Mouse (Mus musculus): Measurements from ENCODE around the gene Sos2.
A peak's percentile ranks its signal among the peaks of the same experiment; 100 is the strongest.
"Not testable (repeated sequence)": the region's sequence is repeated elsewhere in the genome, so short reads cannot be mapped to it uniquely, and the experiment has no call there.

The Sos2 gene

DNA sequence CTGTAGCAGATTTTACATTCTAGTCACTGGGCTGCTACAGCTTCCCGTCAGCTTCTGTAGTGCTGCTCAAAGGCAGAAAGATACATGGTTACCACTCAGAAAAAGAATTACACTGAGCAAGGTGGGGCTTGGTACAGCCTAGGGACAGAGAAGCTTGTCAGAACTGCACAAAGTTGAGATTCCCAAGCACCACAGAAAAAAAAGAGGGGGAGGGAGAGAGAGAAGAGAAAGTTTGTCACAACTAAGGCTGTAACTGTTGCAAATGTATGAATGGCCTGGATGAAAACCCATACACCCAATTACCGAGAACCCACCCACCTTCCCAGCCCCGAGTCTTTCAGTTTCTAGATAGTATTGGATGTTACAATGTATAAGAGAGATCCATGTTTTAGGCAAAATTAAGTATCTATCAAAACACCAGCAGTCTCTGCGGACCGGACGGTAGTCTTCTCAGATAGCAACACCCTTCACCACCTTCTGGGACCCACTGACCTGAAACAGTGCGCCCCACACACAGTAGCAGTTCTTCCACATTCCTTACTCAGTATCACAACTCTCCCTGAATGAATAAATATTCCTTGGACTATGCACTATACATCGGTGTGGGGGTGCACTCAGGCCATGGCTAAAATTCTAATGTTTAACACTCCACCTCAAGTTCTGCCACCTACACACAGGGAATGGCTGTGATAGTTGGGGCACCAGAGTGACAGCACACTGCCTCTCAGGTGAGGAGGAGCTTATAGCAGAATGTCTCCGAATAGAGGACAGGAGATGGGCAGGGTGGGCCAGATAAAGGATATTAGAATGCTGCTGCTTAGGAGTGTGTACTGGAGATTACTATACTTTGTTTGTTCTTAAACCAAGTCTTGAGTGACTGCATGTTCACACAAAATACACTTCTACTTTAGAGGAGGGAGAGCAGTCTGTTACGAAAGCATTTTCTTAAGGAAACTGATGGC, 6.8 kb downstream of the Sos2 start:
- no peak for DNase-seq (ENCODE audit: low spot score in 2 of 2)

GRCm38 (mm10) chr12:69674176-69674575, 7.5 kb downstream of the Sos2 start:
- DNase-seq (ENCODE audit: low spot score in 2 of 2), result no peak

- no peak for DNase-seq (ENCODE audit: low spot score in 2 of 2)
These were observed 14.9 kb downstream of the Sos2 start for GRCm38 (mm10) chr12:69666721-69667120.

DNA sequence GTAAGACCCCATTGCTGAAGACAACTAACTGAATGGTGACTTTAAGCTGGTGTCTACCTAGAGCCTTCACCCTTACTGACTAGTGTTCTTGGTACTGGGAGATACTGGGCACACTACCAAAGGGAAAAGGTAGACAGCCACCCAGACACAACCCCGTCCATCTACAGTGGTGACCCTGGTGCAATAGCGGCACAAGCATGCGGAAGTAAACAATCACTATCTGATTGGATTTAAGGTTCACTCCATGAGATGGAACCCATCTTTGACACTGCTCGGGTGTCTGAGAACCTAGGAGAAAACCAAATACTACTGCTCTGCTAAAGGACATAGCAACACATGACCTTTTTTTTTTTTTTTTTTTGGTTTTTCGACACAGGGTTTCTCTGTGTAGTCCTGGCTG, 20.0 kb downstream of the Sos2 start:
- no peak for DNase-seq (ENCODE audit: low spot score in 2 of 2)

DNA sequence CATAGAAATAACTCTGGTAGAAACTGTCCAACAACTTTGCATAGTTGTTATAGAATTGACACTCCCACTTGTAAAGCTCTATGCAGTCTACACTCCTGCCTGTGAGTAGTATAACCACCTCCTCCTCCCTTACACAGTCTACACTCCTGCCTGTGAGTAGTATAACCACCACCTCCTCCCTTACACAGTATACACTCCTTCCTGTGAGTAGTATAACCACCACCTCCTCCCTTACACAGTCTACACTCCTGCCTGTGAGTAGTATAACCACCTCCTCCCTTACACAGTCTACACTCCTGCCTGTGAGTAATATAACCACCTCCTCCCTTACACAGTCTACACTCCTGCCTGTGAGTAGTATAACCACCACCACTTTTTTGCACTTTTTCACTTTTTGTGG, 27.7 kb downstream of the Sos2 start:
- DNase-seq (ENCODE audit: low spot score in 2 of 2), result not testable (repeated sequence)

GRCm38 (mm10) chr12:69649511-69649910, 32.1 kb downstream of the Sos2 start:
- no peak for DNase-seq (ENCODE audit: low spot score in 2 of 2)

- DNase-seq (ENCODE audit: low spot score in 2 of 2), result no peak
These were observed 35.6 kb downstream of the Sos2 start for GRCm38 (mm10) chr12:69645821-69646616.

GRCm38 (mm10) chr12:69644877-69645276, 36.8 kb downstream of the Sos2 start:
- peak; percentile 13 to 65 for DNase-seq (ENCODE audit: low spot score in 2 of 2)

GRCm38 (mm10) chr12:69642877-69643276, 38.8 kb downstream of the Sos2 start:
- DNase-seq (ENCODE audit: low spot score in 2 of 2), result no peak

DNA sequence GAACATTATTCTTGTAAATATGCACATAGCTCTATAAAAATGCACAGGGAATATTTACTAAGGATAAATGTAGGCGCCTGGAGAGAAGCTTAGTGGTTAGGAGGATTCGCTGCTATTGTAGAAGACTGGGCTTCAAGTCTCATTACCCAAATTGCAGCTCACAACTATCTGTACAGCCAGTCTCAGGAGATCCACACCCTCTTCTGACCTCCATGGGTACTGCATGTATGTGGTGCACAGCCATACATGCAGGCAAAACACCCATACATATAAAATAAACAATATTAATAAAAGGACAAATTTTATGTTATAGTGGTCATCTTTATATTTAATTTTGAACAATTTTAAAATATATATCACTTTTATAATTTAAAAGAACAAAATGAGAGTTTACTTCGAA, 46.9 kb downstream of the Sos2 start:
- no peak for DNase-seq (ENCODE audit: low spot score in 2 of 2)

DNA sequence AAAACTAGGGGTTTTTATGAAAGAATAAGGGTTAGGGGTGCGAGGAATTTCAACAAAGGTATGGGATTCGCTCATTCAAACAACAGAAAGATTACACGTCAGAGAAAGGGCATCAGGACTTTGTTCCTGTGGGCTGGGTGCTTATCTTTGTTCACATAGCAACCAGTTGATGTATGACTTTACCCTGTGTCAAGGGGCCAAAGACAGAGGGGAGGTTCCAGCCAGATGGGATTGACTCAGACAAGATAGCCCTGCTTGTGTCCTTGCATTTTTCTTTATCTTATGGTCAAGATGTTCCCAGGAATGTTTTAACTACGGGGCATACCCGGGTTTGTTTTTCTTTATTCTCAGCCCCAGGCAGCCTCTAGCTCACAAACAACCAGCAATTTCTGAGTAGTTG, 63.1 kb downstream of the Sos2 start:
- not testable (repeated sequence) for DNase-seq (ENCODE audit: low spot score in 2 of 2)

- DNase-seq (ENCODE audit: low spot score in 2 of 2), result no peak
These were observed 77.3 kb downstream of the Sos2 start for GRCm38 (mm10) chr12:69604367-69604766.

- DNase-seq (ENCODE audit: low spot score in 2 of 2), result no peak
These were observed 84.2 kb downstream of the Sos2 start for GRCm38 (mm10) chr12:69597446-69597845.

DNA sequence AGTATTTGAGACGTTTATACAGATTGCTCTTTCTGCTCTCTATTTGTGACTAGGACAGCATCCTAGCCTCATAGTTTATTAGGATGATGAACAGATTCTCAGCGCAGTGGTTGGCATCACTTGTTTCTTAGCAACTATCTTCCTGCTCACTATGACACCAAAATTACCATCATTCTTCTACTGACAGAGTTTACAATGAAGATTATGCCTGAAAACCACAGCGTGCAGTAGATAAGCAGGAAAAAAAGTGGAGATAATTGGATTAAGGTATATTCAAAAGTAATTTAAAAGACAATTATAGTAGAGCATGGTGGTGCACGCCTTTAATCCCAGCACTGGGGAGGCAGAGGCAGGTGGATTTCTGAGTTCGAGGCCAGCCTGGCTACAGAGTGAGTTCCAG, 88.5 kb downstream of the Sos2 start:
- no peak for DNase-seq (ENCODE audit: low spot score in 2 of 2)

- no peak for DNase-seq (ENCODE audit: low spot score in 2 of 2)
These were observed 98.4 kb downstream of the Sos2 start for GRCm38 (mm10) chr12:69583270-69583629.

- DNase-seq (ENCODE audit: low spot score in 2 of 2), result peak; percentile 88 to 92
These were observed 98.9 kb downstream of the Sos2 start, which contains the start of gene Vcpkmt for GRCm38 (mm10) chr12:69582613-69583269. Gene Vcpkmt (minus strand): TSS chr12:69583028.

- peak in 1 of 2 experiments; percentile 9 for DNase-seq (ENCODE audit: low spot score in 2 of 2)
These were observed 99.4 kb downstream of the Sos2 start for GRCm38 (mm10) chr12:69582216-69582612.

DNA sequence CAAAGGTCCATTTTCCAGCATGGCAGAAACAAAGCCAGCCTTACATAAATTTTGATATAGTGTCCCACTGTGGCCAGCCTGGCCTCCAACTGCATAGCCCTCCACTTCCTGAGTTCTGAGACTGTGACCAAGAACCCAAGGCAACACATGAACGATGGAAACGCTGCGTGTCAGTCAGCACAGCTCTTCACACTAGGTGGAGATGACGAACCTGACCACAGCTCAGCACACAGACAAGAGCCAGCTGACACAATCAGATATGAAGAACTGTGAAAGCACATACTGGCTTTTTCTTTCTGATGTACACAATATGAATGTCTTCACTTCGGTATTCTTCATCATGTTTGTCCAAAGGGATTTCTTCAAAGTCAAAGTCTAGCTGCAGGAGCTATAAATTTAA, 102.0 kb downstream of the Sos2 start:
- no peak for DNase-seq (ENCODE audit: low spot score in 2 of 2)

DNA sequence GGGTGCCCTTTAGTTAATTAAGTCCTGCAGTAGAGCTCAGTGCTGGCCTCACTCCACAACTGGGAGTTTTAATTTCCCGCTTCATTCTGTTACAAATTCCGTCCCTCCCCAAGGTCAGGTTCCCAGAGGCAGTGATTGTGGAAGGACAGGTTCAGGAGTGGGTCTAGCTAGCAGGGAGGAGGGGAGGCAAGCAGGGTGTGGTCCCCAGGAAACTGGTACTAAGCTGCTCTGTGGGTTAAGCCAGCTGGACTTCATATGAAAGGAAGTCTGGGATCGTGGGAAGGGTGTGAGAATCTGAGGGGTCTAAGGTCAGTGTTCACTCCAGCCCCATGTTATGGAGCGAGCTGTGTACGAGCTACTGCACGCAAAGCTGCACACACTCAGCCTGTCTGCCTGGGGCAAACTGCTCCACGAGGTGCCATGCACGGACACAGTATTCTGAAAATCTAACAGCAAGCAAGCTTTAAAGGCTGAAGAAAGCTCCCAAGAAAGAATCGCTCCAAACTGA, 105.5 kb downstream of the Sos2 start:
- no peak for DNase-seq (ENCODE audit: low spot score in 2 of 2)

DNA sequence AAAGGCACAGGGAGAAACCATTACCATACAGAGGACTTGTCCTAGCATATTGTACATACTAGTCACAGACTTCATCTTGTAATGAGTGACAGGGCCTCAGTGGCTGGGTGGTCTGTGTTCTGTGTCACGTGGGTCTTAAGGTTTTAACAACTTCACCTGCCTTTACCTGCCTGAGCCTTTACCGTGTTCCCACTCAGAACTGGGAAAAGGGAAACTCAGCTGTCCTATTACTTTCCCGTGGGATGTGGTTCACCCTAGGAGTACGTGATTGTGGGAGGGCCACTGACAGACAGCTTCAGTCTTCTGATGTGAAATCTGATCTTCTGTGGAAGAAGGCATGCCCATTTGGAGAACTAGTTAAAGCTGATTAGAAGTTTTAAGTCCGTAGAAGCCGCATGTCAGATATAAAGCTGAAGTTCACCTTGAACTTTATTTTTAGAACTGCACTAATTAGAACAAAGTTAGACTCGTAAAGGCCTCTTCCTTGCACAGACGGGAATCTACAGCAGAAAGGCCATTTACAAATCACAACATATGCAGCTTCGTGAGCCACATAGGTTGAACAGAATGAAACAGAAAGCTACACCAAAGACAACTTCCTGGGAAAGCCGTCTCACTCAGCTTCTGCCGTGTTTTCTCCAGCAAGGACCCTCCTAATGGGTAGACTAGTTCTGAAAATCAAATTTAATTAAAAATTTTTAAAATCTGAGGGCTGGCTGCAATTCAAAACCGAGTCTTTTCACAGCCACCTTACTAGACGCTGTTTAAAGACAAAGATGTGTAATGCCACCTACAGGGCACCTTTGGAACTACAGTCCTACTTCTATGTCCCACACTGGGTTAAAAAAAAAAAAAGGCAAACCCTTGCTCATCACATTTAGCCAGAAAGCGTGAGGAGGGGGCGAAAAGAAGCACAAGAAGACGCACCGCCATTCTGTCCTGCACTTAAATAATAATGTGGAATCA, 107.5 kb downstream of the Sos2 start:
- peak; percentile 75 to 86 for DNase-seq (ENCODE audit: low spot score in 2 of 2)

DNA sequence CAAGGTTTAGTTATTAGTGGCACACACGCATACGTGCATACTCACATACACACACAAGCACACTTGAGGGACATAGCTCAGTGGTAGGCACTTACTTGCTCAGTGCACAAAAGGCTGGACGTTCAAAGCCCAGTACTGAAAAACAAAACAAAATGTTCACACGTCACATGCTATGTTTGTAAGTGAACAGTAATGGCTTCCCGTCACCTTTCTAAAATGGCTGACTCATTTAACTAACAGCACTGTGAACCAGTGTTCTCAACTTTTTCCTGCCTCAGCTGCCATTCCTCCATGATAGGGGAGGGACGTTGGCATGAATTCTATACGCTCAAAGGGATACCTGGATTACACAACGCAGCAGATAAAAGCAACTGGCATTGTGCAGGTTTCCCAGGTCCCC, 108.4 kb downstream of the Sos2 start:
- no peak for DNase-seq (ENCODE audit: low spot score in 2 of 2)
